Mouse (Mus musculus): ENCODE results near the gene Gm26620. TPM values are rescaled to one million over a fixed set of nuclear protein-coding genes. Genes with fewer than 3 reads are reported as not detected.
A peak's percentile ranks its signal among the peaks of the same experiment; 100 is the strongest.

Gm26620 gene
- polyA plus RNA-seq, 1 experiment from 2014 or later: not detected

DNA sequence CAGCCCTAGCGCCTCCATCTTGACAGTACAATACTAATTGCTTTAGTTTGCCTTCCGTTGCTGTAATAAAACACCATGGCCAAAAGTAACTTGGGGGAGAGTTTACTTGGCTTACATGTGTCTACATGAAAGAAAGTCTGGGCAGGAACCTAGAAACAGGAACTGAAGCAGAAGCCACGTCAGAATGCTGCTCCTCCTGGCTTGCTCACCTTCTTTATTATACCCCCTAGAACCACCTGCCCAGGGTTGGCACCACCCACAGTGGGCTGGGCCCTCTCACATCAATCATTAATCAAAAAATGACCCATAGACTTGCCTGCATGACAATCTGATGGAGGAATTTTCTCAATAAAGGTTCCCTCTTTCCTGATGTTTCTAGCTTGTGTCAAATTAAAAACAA is 20.1 kb upstream of the Gm26620 start:
- Histone ChIP-seq H3K4me3 (ENCODE audit: control insufficient read depth in 1 of 2, insufficient read depth in 1 of 2, low read depth in 1 of 2, low read length in 2 of 2) (no peak overlapping the region), H3K27ac (replicated peaks in 1 of 2; ENCODE audit: control insufficient read depth in 1 of 2, insufficient read depth in 1 of 2, low read depth in 2 of 2, low read length in 2 of 2) (no peak overlapping the region), H3K36me3 (ENCODE audit: control insufficient read depth, insufficient read depth, low read length) (no peaks in the 10 kb centered on the region), H3K4me2 (ENCODE audit: low read length) (no peak overlapping the region), H3K9me3 (ENCODE audit: control insufficient read depth, low read length) (no peaks in the 10 kb centered on the region), H3K27me3 (ENCODE audit: control insufficient read depth, insufficient read depth, low read length) (no peaks in the 10 kb centered on the region), H3K9ac (ENCODE audit: low read length) (no peak overlapping the region), H3K4me1 (ENCODE audit: control insufficient read depth in 2 of 2, insufficient read depth in 2 of 2, low read length in 2 of 2) (peaks cover 5 to 31% of the 10 kb centered on the region in 2 experiments)
- no peak for ATAC-seq (ENCODE audit: insufficient number of reproducible peaks, insufficient read depth, low FRiP score, low read depth)
- WGBS: 81% methylated on average over 3 of the region's 3 CpGs

GRCm38 (mm10) chr1:170865406-170865805 is 19.5 kb upstream of the Gm26620 start:
- Histone ChIP-seq H3K27me3 (ENCODE audit: control insufficient read depth, insufficient read depth, low read length) (no peaks in the 10 kb centered on the region), H3K27ac (replicated peaks in 1 of 2; ENCODE audit: control insufficient read depth in 1 of 2, insufficient read depth in 1 of 2, low read depth in 2 of 2, low read length in 2 of 2) (no peak overlapping the region; a peak in 1 of 4 replicates), H3K36me3 (ENCODE audit: control insufficient read depth, insufficient read depth, low read length) (no peaks in the 10 kb centered on the region), H3K9ac (ENCODE audit: low read length) (no peak overlapping the region), H3K9me3 (ENCODE audit: control insufficient read depth, low read length) (no peaks in the 10 kb centered on the region), H3K4me1 (ENCODE audit: control insufficient read depth in 2 of 2, insufficient read depth in 2 of 2, low read length in 2 of 2) (peaks cover 5 to 31% of the 10 kb centered on the region in 2 experiments), H3K4me3 (ENCODE audit: control insufficient read depth in 1 of 2, insufficient read depth in 1 of 2, low read depth in 1 of 2, low read length in 2 of 2) (no peak overlapping the region), H3K4me2 (ENCODE audit: low read length) (peak overlapping the region; percentile 3)
- 31% methylated on average over 5 of the region's 5 CpGs for WGBS
- ATAC-seq (ENCODE audit: insufficient number of reproducible peaks, insufficient read depth, low FRiP score, low read depth): no peak

DNA sequence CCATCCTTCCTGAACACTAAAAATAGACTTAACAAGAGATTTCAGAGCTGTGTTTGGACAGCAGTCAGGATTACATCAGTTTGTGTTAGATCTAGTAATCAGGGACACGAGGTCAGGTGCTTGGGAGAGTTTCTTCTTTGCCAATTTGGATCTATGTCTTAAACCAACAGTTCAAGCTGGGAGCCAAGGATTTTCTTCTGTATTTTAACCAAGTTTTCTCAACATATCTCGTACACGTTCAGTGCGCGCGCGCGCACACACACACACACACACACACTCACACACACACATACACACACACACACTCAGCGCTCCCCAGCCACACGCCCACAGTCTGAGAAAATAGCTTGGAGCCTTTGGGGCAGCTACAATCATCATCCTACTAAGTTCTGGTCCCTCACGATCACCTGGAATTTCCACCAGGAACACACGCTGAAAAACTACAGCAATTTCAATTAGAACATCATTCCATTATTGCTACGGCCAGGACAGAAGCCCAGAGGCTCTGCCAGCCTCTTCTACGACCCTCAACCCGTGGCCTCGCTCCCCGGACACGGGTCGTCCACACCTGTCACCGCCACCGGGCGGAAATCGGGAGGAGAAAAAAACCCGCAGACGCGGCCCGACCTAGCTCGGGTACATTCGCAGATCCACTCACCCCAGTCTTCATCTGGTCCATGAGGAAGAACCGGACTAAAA is 17.7 kb upstream of the Gm26620 start:
- H3K4me1 ChIP-seq (ENCODE audit: control insufficient read depth in 2 of 2, insufficient read depth in 2 of 2, low read length in 2 of 2): peaks cover 3 to 24% of the 10 kb centered on the region in 2 experiments
- H3K27ac ChIP-seq (replicated peaks in 1 of 2; ENCODE audit: control insufficient read depth in 1 of 2, insufficient read depth in 1 of 2, low read depth in 2 of 2, low read length in 2 of 2): peak overlapping the region; percentile 81 to 86
- WGBS: under 1% methylated on average over 30 of the region's 30 CpGs
- peak overlapping the region; percentile 93 for H3K4me2 ChIP-seq (ENCODE audit: low read length)
- H3K36me3 ChIP-seq (ENCODE audit: control insufficient read depth, insufficient read depth, low read length): peaks cover 8% of the 10 kb centered on the region; the same call in 1 of the 2 replicates
- H3K9me3 ChIP-seq (ENCODE audit: control insufficient read depth, low read length): no peaks in the 10 kb centered on the region
- ATAC-seq (ENCODE audit: insufficient number of reproducible peaks, insufficient read depth, low FRiP score, low read depth): 0 out of 2 replicates have a peak, but pooled peaks have one; percentile 15
- peak overlapping the region; percentile 91 for H3K9ac ChIP-seq (ENCODE audit: low read length)
- H3K27me3 ChIP-seq (ENCODE audit: control insufficient read depth, insufficient read depth, low read length): no peaks in the 10 kb centered on the region
- peak overlapping the region; percentile 89 to 97 for H3K4me3 ChIP-seq (ENCODE audit: control insufficient read depth in 1 of 2, insufficient read depth in 1 of 2, low read depth in 1 of 2, low read length in 2 of 2)

- Histone ChIP-seq H3K9ac (ENCODE audit: low read length) (peak within 1 kb of the TSS; percentile 91), H3K4me1 (ENCODE audit: control insufficient read depth in 2 of 2, insufficient read depth in 2 of 2, low read length in 2 of 2) (peaks cover 2 to 18% of the 10 kb centered on the region in 2 experiments; a peak in 3 of 4 replicates), H3K27me3 (ENCODE audit: control insufficient read depth, insufficient read depth, low read length) (no peaks in the 10 kb centered on the region), H3K9me3 (ENCODE audit: control insufficient read depth, low read length) (no peaks in the 10 kb centered on the region), H3K36me3 (ENCODE audit: control insufficient read depth, insufficient read depth, low read length) (peaks cover 8% of the 10 kb centered on the region; the same call in 1 of the 2 replicates), H3K27ac (replicated peaks in 1 of 2; ENCODE audit: control insufficient read depth in 1 of 2, insufficient read depth in 1 of 2, low read depth in 2 of 2, low read length in 2 of 2) (peak within 1 kb of the TSS; percentile 81 to 86), H3K4me3 (ENCODE audit: control insufficient read depth in 1 of 2, insufficient read depth in 1 of 2, low read depth in 1 of 2, low read length in 2 of 2) (peak within 1 kb of the TSS; percentile 89 to 97), H3K4me2 (ENCODE audit: low read length) (peak within 1 kb of the TSS; percentile 93)
- peak; percentile 66; the same call in 1 of the 2 replicates for ATAC-seq (ENCODE audit: insufficient number of reproducible peaks, insufficient read depth, low FRiP score, low read depth)
- under 1% methylated on average over 25 of the region's 25 CpGs for WGBS
These were observed 17.2 kb upstream of the Gm26620 start, which contains the start of gene Atf6 for GRCm38 (mm10) chr1:170867691-170868105. TSS of gene Atf6 (minus strand) at chr1:170867771.

GRCm38 (mm10) chr1:170868107-170868904 is 16.6 kb upstream of the Gm26620 start:
- Histone ChIP-seq H3K36me3 (ENCODE audit: control insufficient read depth, insufficient read depth, low read length) (peaks cover 11% of the 10 kb centered on the region), H3K9ac (ENCODE audit: low read length) (peak overlapping the region; percentile 91), H3K27ac (replicated peaks in 1 of 2; ENCODE audit: control insufficient read depth in 1 of 2, insufficient read depth in 1 of 2, low read depth in 2 of 2, low read length in 2 of 2) (peak overlapping the region in 1 of 2 experiments; percentile 86; a peak in 2 of 4 replicates), H3K4me3 (ENCODE audit: control insufficient read depth in 1 of 2, insufficient read depth in 1 of 2, low read depth in 1 of 2, low read length in 2 of 2) (peak overlapping the region; percentile 89 to 97), H3K4me2 (ENCODE audit: low read length) (peak overlapping the region; percentile 93), H3K27me3 (ENCODE audit: control insufficient read depth, insufficient read depth, low read length) (no peaks in the 10 kb centered on the region), H3K9me3 (ENCODE audit: control insufficient read depth, low read length) (no peaks in the 10 kb centered on the region), H3K4me1 (ENCODE audit: control insufficient read depth in 2 of 2, insufficient read depth in 2 of 2, low read length in 2 of 2) (peaks cover 2 to 17% of the 10 kb centered on the region in 2 experiments; a peak in 3 of 4 replicates)
- WGBS: under 1% methylated on average over 33 of the region's 33 CpGs
- ATAC-seq (ENCODE audit: insufficient number of reproducible peaks, insufficient read depth, low FRiP score, low read depth): peak; percentile 62; the same call in 1 of the 2 replicates

DNA sequence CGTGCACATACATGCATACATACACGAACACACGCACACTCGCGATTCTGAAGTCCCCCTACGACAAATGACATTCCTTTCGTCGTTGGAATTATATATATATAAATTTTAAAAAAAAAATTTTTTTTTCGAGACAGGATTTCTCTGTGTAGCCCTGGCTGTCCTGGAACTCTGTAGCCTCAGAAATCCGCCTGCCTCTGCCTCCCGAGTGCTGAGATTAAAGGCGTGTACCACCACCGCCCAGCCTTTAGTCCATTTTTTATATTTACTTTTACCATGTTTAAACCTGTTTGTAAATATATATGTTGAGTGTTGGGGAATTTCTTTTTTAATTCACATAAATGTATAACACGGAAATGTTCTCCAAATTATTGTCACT is 16.0 kb upstream of the Gm26620 start:
- H3K9me3 ChIP-seq (ENCODE audit: control insufficient read depth, low read length): no peaks in the 10 kb centered on the region
- 16% methylated on average over 14 of the region's 14 CpGs for WGBS
- no peak overlapping the region for H3K27ac ChIP-seq (replicated peaks in 1 of 2; ENCODE audit: control insufficient read depth in 1 of 2, insufficient read depth in 1 of 2, low read depth in 2 of 2, low read length in 2 of 2)
- peak overlapping the region; percentile 91 for H3K9ac ChIP-seq (ENCODE audit: low read length)
- peak overlapping the region; percentile 55 to 89 for H3K4me3 ChIP-seq (ENCODE audit: control insufficient read depth in 1 of 2, insufficient read depth in 1 of 2, low read depth in 1 of 2, low read length in 2 of 2)
- H3K4me2 ChIP-seq (ENCODE audit: low read length): peak overlapping the region; percentile 93
- no peaks in the 10 kb centered on the region for H3K27me3 ChIP-seq (ENCODE audit: control insufficient read depth, insufficient read depth, low read length)
- H3K36me3 ChIP-seq (ENCODE audit: control insufficient read depth, insufficient read depth, low read length): peaks cover 16% of the 10 kb centered on the region
- ATAC-seq (ENCODE audit: insufficient number of reproducible peaks, insufficient read depth, low FRiP score, low read depth): no peak
- peaks cover 2 to 17% of the 10 kb centered on the region in 2 experiments; a peak in 3 of 4 replicates for H3K4me1 ChIP-seq (ENCODE audit: control insufficient read depth in 2 of 2, insufficient read depth in 2 of 2, low read length in 2 of 2)

DNA sequence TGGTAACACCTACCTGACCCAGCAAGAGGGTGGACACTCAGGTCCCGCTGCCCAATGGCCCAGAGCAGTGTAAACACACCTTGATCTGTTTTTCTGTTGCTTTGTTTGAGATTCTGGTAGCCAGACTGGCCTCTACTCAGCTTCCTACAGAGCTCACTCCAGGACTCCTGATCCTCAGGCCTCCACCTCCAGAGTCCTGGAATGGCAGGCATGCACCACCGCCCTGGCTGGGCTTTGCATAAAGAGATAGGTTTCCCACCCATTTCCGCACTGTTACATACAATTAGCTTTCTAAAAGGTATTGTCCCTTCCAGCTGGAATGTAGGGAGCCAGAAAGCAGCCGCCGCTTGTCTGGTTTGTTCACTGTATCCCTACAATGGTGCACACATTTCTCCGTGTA is 13.5 kb upstream of the Gm26620 start:
- H3K4me2 ChIP-seq (ENCODE audit: low read length): no peak overlapping the region
- H3K9ac ChIP-seq (ENCODE audit: low read length): no peak overlapping the region
- H3K27me3 ChIP-seq (ENCODE audit: control insufficient read depth, insufficient read depth, low read length): no peaks in the 10 kb centered on the region
- no peak overlapping the region for H3K27ac ChIP-seq (replicated peaks in 1 of 2; ENCODE audit: control insufficient read depth in 1 of 2, insufficient read depth in 1 of 2, low read depth in 2 of 2, low read length in 2 of 2)
- no peak for ATAC-seq (ENCODE audit: insufficient number of reproducible peaks, insufficient read depth, low FRiP score, low read depth)
- peaks cover 0 to 6% of the 10 kb centered on the region in 2 experiments; a peak in 2 of 4 replicates for H3K4me1 ChIP-seq (ENCODE audit: control insufficient read depth in 2 of 2, insufficient read depth in 2 of 2, low read length in 2 of 2)
- 82% methylated on average over 6 of the region's 6 CpGs for WGBS
- peaks cover 40% of the 10 kb centered on the region for H3K36me3 ChIP-seq (ENCODE audit: control insufficient read depth, insufficient read depth, low read length)
- no peak overlapping the region for H3K4me3 ChIP-seq (ENCODE audit: control insufficient read depth in 1 of 2, insufficient read depth in 1 of 2, low read depth in 1 of 2, low read length in 2 of 2)
- no peaks in the 10 kb centered on the region for H3K9me3 ChIP-seq (ENCODE audit: control insufficient read depth, low read length)

Measured in heart, embryonic 14.5 days (tissue).